Mouse (Mus musculus) embryo, embryonic 10 days (tissue): ENCODE data around the gene Mettl24.
"Not testable (repeated sequence)": the region's sequence is repeated elsewhere in the genome, so short reads cannot be mapped to it uniquely, and the experiment has no call there.

Experiments
- DNase-seq: peaks from one replicate; pipeline ENCODE4 v3.0.0-alpha.2; 2015; ENCODE audit warnings: low spot score

The Mettl24 gene

GRCm38 (mm10) chr10:40809411-40809910 is 126.4 kb downstream of the Mettl24 start:
- not testable (repeated sequence) for DNase-seq

GRCm38 (mm10) chr10:40813627-40814026 is 130.5 kb downstream of the Mettl24 start:
- DNase-seq = no peak

- DNase-seq = no peak
Observed at GRCm38 (mm10) chr10:40816471-40816870, 133.4 kb downstream of the Mettl24 start.

GRCm38 (mm10) chr10:40825952-40826351 is 142.9 kb downstream of the Mettl24 start:
- DNase-seq = no peak

- no peak for DNase-seq
Observed at GRCm38 (mm10) chr10:40827706-40828105, 144.6 kb downstream of the Mettl24 start.

GRCm38 (mm10) chr10:40830312-40830711 is 147.2 kb downstream of the Mettl24 start:
- DNase-seq = no peak

- DNase-seq = no peak
Observed at GRCm38 (mm10) chr10:40831267-40831666, 148.2 kb downstream of the Mettl24 start.

- no peak for DNase-seq
Observed at GRCm38 (mm10) chr10:40840086-40840485, 157.0 kb downstream of the Mettl24 start.

GRCm38 (mm10) chr10:40843841-40844240 is 160.8 kb downstream of the Mettl24 start:
- DNase-seq = no peak

GRCm38 (mm10) chr10:40844546-40844945 is 161.5 kb downstream of the Mettl24 start:
- no peak for DNase-seq

- no peak for DNase-seq
Observed at GRCm38 (mm10) chr10:40845626-40846025, 162.5 kb downstream of the Mettl24 start.

- no peak for DNase-seq
Observed at GRCm38 (mm10) chr10:40847176-40847874, 164.2 kb downstream of the Mettl24 start.

- no peak for DNase-seq
Observed at GRCm38 (mm10) chr10:40850644-40851043, 167.6 kb downstream of the Mettl24 start.

GRCm38 (mm10) chr10:40851138-40851537 is 168.1 kb downstream of the Mettl24 start:
- DNase-seq = no peak

- DNase-seq = no peak
Observed at GRCm38 (mm10) chr10:40855616-40856015, 172.5 kb downstream of the Mettl24 start.

GRCm38 (mm10) chr10:40856703-40857102 is 173.6 kb downstream of the Mettl24 start:
- no peak for DNase-seq

- DNase-seq = no peak
Observed at GRCm38 (mm10) chr10:40857599-40857998, 174.5 kb downstream of the Mettl24 start.
